Mouse (Mus musculus) adrenal gland, adult (tissue): Measurements from ENCODE around the gene Zfp219.
A peak's percentile ranks its signal among the peaks of the same experiment; 100 is the strongest.

Experiments
- DNase-seq, 2 experiments: peaks; one replicate each; pipeline ENCODE4 v3.0.0; 2022 to 2023; ENCODE audit warnings: low spot score in 1 of 2; ENCODE audit not compliant: inconsistent age in 2 of 2

The Zfp219 gene

DNA sequence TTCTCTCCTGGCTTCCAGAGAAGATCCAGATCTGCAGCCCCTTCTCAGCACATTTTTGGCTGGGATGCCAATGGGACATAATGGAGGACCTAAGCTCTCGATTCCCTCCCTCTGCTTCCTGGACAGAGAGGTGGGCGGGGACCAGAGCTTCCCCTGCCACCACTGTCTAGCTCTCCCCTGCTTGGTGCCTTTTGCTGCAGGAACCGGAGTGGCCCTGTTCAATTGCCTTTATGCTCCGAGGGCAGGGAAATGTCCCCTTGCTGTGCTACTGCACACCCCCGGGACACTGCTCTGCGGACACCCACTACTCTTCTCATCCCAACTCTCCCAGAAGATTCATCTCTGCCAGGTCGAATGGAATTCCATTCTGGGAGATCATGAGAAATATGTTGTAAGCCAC lies 15.4 kb downstream of the Zfp219 start:
- peak in 1 of 2 experiments; percentile 29 for DNase-seq

DNA sequence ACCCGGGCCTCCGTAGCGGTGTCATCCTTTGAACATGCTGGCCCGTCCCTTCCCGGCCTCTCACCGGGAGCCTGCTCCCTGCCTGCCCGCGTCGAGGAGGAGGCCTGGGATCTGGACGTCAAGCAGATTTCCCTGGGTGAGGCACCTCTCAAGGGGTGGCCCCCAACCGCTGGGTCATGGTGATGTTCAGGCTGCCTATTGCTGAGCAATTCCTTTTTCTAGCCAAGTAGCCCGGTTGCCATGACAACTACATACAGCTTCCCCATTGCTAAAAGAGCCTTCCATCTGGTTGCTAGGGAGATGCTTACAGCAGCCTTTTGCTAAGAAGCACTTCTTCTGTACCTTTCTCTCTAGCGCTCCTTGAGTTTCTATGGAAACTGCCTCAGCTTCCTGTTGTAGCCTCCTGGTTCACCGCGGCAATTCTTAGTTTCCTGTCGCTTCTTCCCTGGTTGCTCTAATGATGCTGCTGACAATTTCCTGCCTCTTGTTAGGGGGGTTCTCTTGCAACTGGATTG lies 16.5 kb downstream of the Zfp219 start:
- peak; percentile 21 to 55 for DNase-seq

DNA sequence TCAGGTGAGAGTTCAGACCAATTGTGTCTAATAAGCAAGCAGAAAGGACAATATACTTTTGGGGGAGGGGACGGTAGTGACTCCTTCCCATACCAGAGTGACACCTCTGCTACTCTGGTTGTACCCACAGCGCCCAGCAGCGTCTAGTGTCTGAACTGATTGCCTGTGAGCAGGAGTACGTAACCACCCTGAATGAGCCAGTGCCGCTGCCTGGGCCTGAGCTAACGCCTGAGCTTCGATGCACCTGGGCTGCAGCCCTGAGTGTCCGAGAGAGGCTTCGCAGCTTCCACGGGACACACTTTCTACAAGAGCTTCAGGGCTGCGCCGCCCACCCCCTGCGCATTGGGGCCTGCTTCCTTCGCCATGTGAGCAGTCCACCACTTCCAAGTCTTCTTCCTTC lies 23.1 kb downstream of the Zfp219 start:
- peak in 1 of 2 experiments; percentile 21 for DNase-seq

DNA sequence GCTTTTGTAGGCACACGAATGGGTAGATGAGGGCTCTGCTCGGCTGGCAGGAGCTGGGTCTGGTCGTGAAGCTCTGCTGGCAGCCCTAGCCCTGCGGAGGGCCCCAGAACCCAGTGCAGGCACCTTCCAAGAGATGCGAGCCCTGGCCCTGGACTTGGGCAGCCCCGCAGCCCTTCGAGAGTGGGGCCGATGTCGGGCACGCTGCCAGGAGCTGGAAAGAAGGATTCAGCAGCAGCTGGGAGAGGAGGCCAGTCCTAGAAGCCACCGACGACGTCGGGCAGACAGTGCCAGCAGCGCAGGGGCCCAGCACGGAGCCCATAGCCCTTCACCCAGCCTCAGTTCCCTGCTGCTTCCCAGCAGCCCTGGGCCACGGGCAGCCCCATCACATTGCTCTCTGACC lies 23.7 kb downstream of the Zfp219 start:
- DNase-seq = peak in 1 of 2 experiments; percentile 28

DNA sequence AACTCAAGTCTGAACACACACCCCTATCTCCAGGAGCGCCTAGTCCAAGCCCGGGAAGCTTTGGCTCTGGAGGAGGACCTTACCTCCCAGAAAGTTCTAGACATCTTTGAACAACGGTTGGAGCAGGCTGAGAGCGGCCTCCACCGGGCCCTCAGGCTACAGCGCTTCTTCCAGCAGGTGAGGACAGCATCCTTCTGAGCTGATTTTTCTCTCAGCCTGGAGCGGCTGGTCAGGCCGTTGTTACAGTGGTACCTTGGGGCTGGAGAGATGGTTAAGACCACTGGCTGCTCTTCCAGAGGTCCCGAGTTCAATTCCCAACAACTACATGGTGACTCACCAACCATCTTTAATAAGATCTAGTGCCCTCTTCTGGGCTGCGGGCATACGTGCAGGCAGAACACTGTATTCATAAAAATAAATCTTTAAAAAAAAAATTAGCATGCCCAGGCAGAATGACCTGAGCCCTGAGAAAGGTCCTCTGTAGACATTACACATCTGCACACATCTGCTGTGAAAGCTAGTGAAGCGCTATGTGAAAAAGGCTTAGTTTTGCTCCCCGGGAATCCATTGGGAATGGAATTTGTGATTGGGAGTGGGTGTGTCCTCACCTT lies 24.2 kb downstream of the Zfp219 start:
- DNase-seq = peak in 1 of 2 experiments; percentile 42

DNA sequence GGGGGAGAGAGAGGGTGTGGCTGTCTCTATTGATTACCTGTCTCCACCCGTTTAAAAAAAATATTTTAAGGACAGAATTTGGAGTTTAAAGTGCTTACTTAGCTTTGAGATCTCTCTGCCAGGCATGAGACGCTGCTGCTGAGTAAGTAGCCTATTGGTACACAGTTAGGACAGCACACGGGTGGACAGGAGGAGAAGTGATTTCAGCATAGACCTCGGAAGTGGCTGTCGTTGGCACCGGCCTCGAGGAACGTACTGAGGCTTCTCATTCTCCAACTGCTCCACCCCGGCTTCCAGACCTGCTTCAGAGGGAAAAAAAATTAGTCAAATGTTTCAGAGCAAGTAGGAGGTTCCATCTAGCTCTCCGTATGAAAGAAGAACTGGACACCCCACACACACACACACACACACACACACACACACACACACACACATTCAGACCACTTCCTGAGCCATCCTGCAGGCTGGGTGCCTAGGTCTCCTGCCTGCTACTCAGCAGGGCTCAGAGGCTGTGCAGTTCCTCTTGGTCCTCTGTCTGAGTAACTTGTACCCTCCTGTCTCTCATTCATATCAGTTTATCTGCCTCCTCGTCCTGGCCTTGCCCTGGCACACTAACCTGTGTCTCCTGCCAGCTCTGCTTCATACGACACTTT lies 25.2 kb downstream of the Zfp219 start:
- peak in 1 of 2 experiments; percentile 22 for DNase-seq

DNA sequence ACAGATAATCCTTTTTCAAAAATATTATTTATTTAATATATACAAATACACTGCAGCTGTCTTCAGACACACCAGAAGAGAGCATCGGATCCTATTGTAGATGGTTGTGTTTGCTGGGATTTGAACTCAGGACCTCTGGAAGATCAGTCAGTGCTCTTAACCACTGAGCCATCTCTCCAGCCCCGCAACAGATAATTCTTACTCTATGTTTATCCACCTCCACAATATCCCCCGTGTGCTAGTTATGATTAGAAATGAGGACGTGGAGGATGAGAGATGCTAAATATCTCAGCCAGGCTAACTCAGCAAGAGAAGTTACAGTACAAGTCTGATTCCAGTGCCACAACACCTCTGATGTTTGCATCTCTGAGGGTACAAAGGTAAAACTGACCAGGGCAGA lies 26.1 kb downstream of the Zfp219 start:
- no peak for DNase-seq

DNA sequence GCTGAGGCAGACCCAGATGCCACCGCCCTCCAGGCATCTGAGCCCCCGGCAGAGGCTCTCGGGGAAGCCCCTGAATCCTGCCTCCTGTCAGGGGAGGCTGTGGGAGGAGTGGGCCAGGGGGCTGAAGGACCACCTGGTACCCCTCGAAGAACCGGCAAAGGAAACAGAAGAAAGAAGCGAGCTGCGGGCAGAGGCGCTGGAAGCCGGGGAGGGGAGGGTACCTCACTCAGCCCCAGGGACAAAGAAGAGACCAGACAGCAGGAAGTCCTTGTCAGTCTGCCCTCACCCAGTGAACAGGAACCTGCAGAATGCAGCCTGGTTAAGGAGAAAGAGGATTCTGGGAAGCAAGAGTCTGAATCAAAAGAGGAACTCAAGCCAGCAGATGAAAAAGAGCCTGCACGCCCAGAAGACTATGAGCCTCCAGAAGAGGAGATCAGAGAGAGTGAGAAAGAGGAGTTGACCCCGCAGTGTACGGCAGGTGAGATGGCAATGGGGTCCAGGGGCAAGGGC lies 31.0 kb downstream of the Zfp219 start:
- no peak for DNase-seq

DNA sequence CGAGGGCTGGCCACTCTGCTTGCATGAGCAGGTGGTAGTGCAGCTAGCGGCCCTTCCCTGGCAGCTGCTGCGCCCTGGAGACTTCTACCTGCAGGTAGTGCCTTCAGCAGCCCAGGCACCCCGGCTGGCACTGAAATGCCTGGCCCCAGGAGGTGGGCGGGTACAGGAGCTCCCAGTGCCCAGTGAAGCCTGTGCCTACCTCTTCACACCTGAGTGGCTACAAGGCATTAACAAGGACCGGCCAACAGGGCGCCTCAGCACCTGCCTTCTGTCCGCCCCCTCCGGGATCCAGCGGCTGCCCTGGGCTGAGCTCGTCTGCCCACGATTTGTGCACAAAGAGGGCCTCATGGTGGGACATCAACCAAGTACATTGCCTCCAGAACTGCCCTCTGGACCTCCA lies 31.8 kb downstream of the Zfp219 start:
- no peak for DNase-seq

DNA sequence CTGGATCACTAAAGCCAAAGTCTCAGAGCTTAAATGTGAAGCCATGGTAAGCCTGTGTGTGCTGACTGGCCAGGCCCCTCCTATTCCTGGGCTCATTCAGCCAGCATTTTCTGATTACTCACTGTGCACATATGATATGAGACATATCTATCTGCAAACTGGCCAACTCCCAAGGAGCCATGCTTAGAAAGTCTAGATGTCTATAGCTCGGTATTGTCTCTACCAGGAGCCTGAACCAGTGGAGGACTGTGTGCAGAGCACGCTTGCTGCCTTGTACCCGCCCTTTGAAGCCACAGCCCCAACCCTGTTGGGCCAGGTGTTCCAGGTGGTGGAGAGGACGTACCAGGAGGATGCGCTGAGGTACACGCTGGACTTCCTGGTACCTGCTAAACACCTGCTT lies 33.4 kb downstream of the Zfp219 start:
- no peak for DNase-seq

DNA sequence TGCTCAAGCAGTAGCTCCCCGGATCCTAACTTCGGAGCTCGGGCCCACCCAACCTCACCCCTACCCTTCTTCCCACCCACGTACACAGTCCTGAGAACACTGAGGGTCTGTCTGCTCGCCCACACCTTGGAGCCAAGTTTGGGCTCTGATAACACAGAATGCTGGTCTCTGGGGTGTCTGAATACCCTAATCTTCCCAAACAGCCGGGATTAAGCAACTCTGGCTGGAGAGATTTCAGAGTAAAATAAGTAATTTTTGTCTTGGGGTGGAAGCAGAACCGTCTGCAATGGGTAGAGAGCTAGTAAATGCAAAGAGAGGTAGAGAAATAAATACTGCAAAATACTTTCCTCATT lies 34.4 kb downstream of the Zfp219 start:
- DNase-seq = no peak

DNA sequence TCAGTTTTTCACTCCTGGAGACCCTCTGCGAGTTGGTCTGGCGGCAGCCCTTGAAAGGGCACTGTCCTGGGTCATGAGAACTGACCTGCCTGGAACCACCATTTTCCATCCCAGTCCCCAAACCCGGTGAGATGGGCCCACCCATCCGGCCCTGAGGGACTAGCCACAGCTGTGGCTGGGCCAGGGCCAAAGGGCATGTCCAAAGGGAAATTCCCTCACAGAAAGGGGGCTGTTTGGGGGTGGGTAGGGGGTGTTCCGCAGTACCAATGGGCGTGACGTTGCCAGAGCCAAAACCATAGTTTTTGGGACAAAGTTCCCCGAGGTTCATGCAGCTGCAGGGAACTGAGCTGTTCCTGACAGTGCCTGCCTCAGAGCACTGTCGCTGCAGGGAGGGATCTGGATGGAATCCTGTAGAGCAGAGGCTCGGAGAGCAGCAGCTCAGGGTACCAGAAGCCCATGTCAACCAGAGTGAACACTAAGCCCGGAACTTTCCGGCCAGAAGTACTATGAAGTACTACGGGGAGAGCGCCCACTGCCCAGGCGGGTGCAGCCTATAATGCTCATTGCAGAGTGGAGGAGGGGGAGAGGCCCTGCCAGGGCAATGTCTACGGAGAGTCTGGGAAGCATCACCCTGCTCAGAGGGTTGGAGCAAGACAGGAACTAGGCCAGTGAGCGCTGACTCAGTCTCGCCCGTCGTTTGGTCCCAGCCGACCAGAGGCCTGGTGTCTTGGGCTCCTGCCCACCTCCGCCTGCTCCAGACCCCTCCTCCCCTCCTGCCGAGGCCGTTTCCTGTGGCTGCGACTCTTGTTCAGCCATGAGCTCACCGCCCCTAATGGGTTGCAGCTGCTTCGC lies 35.0 kb downstream of the Zfp219 start:
- peak; percentile 83 to 92 for DNase-seq

DNA sequence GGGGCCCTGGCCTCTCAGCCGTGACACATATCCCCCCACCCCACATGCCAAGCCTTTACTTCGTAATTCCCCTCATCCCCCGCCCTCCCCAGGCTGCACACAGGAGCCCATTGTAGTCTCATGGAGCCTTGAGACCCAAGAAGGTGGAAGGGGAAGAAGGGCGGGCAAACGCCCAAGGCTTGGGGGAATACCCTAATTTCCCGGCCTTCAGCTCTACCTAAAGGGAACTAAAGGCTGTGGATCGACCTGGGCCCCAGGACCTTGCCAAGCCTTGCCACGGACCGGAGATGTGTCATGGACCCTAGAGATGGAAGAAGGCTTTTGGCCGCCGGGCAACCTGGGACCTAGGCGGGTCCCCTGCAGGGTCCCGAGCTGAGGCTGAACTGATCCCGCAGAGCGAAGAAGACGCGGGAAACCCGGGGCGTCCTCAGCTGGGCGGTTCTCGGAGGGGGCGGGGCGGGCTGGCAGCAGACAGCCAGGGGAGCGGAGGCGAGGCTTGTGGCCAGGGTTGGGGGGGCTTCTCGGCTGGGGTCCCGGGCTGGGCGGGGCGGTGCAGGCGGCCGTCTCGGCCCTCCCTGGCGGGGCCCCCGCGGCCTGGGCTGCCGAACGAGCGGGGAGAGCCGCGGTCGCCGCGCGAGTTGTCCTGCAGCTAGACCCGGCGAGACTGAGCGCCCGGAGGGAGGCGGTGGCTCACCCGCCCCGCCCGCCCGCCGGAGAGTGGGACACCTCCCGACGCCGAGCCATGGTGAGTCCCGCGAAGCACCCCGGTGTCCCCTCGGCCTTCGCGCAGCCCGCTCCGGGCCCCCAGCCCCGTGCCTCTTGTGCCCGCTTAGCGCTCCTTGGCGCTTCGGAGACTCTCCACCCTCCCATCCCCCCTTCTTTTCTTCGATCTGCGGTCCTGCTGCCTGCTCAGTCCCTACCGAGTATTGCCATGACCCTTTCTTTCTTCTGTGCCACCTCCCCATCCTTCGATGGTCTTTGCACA lies 36.0 kb downstream of the Zfp219 start, which contains the start of gene Arhgef40:
Arhgef40 (plus strand) TSS at position 473 of the 985 bp plus-strand sequence.
- DNase-seq = peak; percentile 77 to 89

DNA sequence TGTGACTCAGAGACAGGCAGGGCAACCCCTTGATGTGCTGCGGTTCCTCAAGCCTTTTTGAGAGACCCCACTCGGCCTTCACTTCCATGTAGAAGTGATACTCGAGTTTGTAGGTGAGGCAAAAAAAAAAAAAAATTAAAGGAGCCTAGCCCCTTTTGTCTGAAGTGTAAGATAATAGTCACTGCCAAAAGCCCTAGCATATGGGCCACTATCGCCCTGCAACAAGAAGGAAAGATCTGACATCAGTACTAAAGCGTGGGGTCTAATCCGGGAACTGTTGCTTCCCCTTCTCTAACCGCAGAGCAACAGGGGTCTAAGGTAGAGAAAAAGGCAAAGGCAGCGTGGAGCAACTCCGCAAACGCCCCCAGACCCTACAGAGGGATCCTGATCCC lies 36.7 kb downstream of the Zfp219 start:
- DNase-seq = no peak

DNA sequence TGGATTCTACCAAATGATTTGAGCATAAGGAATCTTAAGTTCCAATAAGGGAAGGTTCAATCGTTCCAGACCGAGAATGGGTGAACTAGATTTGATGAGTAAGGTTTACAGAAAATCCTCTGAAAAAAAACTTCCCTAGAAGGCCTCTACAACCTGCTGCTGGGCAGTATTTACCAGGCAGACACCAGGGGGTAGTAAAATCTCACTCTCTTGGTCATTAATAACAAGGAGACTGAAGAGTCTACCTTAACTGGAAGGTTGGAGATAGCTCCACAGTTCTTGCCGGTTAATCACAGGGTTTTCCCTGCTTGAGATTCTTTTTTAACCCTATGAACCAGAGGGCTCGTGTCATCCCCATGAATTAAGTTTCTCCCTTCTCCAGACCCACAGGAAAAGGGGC lies 37.3 kb downstream of the Zfp219 start:
- DNase-seq = no peak

DNA sequence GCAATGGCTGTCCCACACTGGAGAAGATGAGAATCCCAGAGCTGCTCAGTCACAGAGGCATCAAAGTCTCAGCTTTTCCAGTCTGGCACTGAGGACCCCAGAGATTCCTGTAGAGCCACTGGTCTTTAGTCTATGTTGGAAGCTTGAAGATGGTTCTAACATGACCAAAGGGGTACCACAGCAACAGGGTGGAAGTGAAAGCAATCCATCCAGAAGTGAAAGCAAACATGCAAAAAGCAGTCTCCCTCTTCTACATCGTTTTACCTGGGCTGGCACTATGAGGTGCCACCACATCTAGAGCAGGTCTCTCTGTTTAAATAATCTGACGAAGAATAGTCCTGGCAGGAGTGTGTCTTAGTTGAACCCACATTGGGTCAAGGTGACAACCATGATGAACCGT lies 41.3 kb downstream of the Zfp219 start:
- DNase-seq = peak in 1 of 2 experiments; percentile 35

DNA sequence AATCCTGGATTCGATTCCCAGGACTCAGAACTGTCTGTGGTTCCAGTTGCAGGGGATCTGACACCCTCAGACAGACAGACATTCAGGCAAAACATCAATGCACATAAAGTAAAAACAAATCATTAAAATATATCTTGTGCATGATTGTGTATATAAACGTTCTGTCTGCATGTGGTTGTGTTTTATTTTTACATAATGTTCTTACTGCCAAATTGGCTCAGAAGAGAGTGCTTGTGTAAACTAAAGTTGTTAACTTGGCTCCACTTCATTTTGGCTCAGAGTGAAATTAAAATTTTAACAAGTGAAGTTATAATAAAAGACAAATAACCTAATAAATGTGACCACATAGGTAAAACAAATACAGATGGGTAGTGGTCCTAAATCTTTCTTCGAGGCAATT lies 53.1 kb downstream of the Zfp219 start:
- DNase-seq = no peak

DNA sequence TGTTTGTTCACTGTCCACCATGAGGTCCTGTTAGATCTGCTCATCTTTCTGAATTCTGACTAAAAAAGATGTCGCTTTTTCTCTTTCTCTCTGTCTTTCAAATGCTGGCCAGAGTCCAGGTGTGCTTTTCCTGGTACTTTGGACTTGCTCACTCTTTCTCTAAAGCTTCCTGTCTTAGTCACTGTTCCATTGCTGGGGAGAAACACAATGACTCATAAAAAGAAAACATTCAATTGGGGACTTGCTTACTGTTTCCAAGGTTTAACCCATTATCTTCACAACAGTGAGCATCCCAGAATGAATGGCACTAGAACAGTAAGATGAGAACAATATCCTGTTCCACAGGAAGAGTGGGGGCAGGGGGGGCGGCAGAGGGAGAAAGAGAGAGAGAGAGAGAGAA lies 60.2 kb downstream of the Zfp219 start:
- no peak for DNase-seq
